ENCODE assay signal across 9 mouse cellular contexts in the genomic region with DNA sequence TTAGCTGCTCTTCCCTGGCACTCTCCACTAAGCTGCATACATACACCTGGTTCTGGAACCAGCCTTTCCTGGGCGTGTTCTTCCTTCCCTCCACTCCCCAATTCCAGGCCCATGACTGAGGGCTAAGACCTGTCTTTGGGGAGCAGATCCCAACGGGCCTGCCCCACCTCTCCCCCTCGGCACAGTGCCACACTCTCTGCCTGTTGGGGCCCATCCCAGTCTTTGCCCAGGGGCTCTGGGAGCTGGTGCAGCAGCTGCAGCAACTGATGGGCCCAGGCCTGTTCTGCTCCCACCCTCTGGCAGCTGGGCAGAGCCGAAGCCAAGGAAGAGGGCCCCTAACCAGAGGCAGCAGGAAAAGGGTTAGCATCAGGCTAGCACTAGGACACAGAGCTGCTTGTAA. TPM values are rescaled to one million over a fixed set of nuclear protein-coding genes. Genes with fewer than 3 reads are reported as not detected.
DNase-seq lines count a peak whose midpoint lies in the region; ATAC-seq and TF ChIP-seq lines count a peak whose summit lies in the region.
"Had no signal": no experiment of that assay in that cellular context is flagged by ENCODE, and none has a peak within 500 bp of the region (broad histone marks: within the 10 kb centered on the region; RNA-seq: fewer than 3 reads in every experiment).

No protein-coding gene starts in this region.

- DNase-seq in adrenal gland, postnatal 10 days, result peak; percentile 31
- DNase-seq in adrenal gland, postnatal 14 days, result no peak
- peak; percentile 38 for DNase-seq in heart, postnatal 4 days
- peak; percentile 60 to 68 for DNase-seq in urinary bladder, postnatal 36 days (ENCODE audit: low spot score in 2 of 2)
- no peak for DNase-seq in left cerebral cortex, postnatal 14 days (ENCODE audit: low spot score in 2 of 2)

- peaks cover 69% of the 10 kb centered on the region for H3K4me1 ChIP-seq in E14TG2a.4 (replicated peaks; ENCODE audit: low read depth, low read length)
- H3K4me1 ChIP-seq in liver, embryonic 15.5 days (replicated peaks), result peaks cover 76% of the 10 kb centered on the region

- no peaks in the 10 kb centered on the region for H3K9me3 ChIP-seq in E14TG2a.4 (ENCODE audit: low read length)
- no peaks in the 10 kb centered on the region for H3K9me3 ChIP-seq in liver, embryonic 15.5 days (replicated peaks)

- H3K4me3 ChIP-seq in E14TG2a.4 (replicated peaks; ENCODE audit: low read length), result peak overlapping the region; percentile 97
- peak overlapping the region; percentile 58 for H3K4me3 ChIP-seq in liver, embryonic 15.5 days (replicated peaks)

- no peak overlapping the region for H3K27ac ChIP-seq in liver, embryonic 15.5 days (replicated peaks)

- ATAC-seq in liver, embryonic 15.5 days (ENCODE audit: insufficient read depth), result no peak
- no peak for ATAC-seq in granulocyte monocyte progenitor cell, adult 5-6 weeks (replicated peaks; ENCODE audit: poor library complexity, severe bottlenecking)

- no peaks in the 10 kb centered on the region for H3K27me3 ChIP-seq in E14TG2a.4 (ENCODE audit: insufficient read depth, low read length)
- H3K27me3 ChIP-seq in liver, embryonic 15.5 days, result peaks cover 91% of the 10 kb centered on the region

- 34% methylated on average over 4 of the region's 4 CpGs for whole genome bisulfite sequencing in liver, embryonic 15.5 days (ENCODE audit: insufficient replicate concordance)

- peaks cover 61% of the 10 kb centered on the region for H3K36me3 ChIP-seq in E14TG2a.4 (ENCODE audit: insufficient read depth, low read length)
- peaks cover 6% of the 10 kb centered on the region for H3K36me3 ChIP-seq in liver, embryonic 15.5 days (replicated peaks)

- intact Hi-C loops in left cerebral cortex, postnatal 14 days (cut with DNase I), result loop anchor here (10.0 kb wide), 1 partner anchor 349 kb away; no protein-coding TSS in a partner anchor

- peak overlapping the region; percentile 18; the same call in 1 of the 2 replicates for H3K9ac ChIP-seq in liver, embryonic 15.5 days

- TF ChIP-seq CTCF in E14TG2a.4 (conservative IDR thresholded peaks at IDR 0.05; ENCODE audit: low read length), result no peak

- H3K4me2 ChIP-seq in liver, embryonic 15.5 days, result peak overlapping the region; percentile 68

RNA-seq across cellular contexts. Expression of a gene that starts 3.1 kb away (rescaled TPM):
- total RNA-seq in adrenal gland, postnatal 10 days (2021), result 10 to 100 TPM; 18.9 to 20.7 TPM
- 18.2 and 23.3 TPM in 2 replicates for total RNA-seq in adrenal gland, postnatal 14 days (2021)
- 10 to 100 TPM; 19.4 to 20.3 TPM for total RNA-seq in heart, postnatal 4 days (2021)
- polyA plus RNA-seq in liver, embryonic 15.5 days (2015; fragmentation: Nextera tagmentation; extraction: Ambion mirVana), result 5.6 TPM in 2 replicates
- 1 to 10 TPM; 2.7 to 3.1 TPM for total RNA-seq in left cerebral cortex, postnatal 14 days (2021)
- 0.77 and 1.0 TPM in 2 replicates for total RNA-seq in granulocyte monocyte progenitor cell, adult 5-6 weeks (2014; fragmentation: Nextera tagmentation)
- total RNA-seq in granulocyte monocyte progenitor cell, adult 5-6 weeks (2017), result 1.2 and 2.1 TPM in 2 replicates

RNA-seq across cellular contexts. Expression of a gene that starts 19.8 kb away (rescaled TPM):
- total RNA-seq in adrenal gland, postnatal 10 days (2021), result 10 to 100 TPM; 31.0 to 32.5 TPM
- 27.6 and 29.3 TPM in 2 replicates for total RNA-seq in adrenal gland, postnatal 14 days (2021)
- 10 to 100 TPM; 30.6 to 32.7 TPM for total RNA-seq in heart, postnatal 4 days (2021)
- 33.7 and 34.1 TPM in 2 replicates for polyA plus RNA-seq in liver, embryonic 15.5 days (2015; fragmentation: Nextera tagmentation; extraction: Ambion mirVana)
- total RNA-seq in left cerebral cortex, postnatal 14 days (2021), result 1 to 10 TPM; 2.4 to 4.9 TPM
- 70.3 and 79.6 TPM in 2 replicates for total RNA-seq in granulocyte monocyte progenitor cell, adult 5-6 weeks (2014; fragmentation: Nextera tagmentation)
- 85.8 and 93.8 TPM in 2 replicates for total RNA-seq in granulocyte monocyte progenitor cell, adult 5-6 weeks (2017)

RNA-seq across cellular contexts. Expression of a gene that starts 31.5 kb away (rescaled TPM):
- total RNA-seq in adrenal gland, postnatal 10 days (2021), result 1 to 10 TPM; 4.9 to 6.9 TPM
- 5.4 and 6.2 TPM in 2 replicates for total RNA-seq in adrenal gland, postnatal 14 days (2021)
- 1 to 10 TPM; 4.9 to 6.6 TPM for total RNA-seq in heart, postnatal 4 days (2021)
- polyA plus RNA-seq in liver, embryonic 15.5 days (2015; fragmentation: Nextera tagmentation; extraction: Ambion mirVana), result 1.9 and 2.9 TPM in 2 replicates
- total RNA-seq in left cerebral cortex, postnatal 14 days (2021), result 1 to 10 TPM; 4.4 to 7.4 TPM
- 5.8 and 9.9 TPM in 2 replicates for total RNA-seq in granulocyte monocyte progenitor cell, adult 5-6 weeks (2014; fragmentation: Nextera tagmentation)
- total RNA-seq in granulocyte monocyte progenitor cell, adult 5-6 weeks (2017), result 3.6 and 4.3 TPM in 2 replicates

RNA-seq across cellular contexts. Expression of a gene that starts 43.6 kb away (rescaled TPM):
- 100 to 1,000 TPM; 226 to 247 TPM for total RNA-seq in adrenal gland, postnatal 10 days (2021)
- 248 and 259 TPM in 2 replicates for total RNA-seq in adrenal gland, postnatal 14 days (2021)
- 100 to 1,000 TPM; 192 to 198 TPM for total RNA-seq in heart, postnatal 4 days (2021)
- polyA plus RNA-seq in liver, embryonic 15.5 days (2015; fragmentation: Nextera tagmentation; extraction: Ambion mirVana), result 204 and 211 TPM in 2 replicates
- 100 to 1,000 TPM; 185 to 188 TPM for total RNA-seq in left cerebral cortex, postnatal 14 days (2021)
- 237 and 287 TPM in 2 replicates for total RNA-seq in granulocyte monocyte progenitor cell, adult 5-6 weeks (2014; fragmentation: Nextera tagmentation)
- total RNA-seq in granulocyte monocyte progenitor cell, adult 5-6 weeks (2017), result 63.3 and 69.9 TPM in 2 replicates

RNA-seq across cellular contexts. Expression of a gene that starts 47.0 kb away (rescaled TPM):
- total RNA-seq in adrenal gland, postnatal 10 days (2021), result not detected
- not detected in 2 replicates for total RNA-seq in adrenal gland, postnatal 14 days (2021)
- not detected for total RNA-seq in heart, postnatal 4 days (2021)
- polyA plus RNA-seq in liver, embryonic 15.5 days (2015; fragmentation: Nextera tagmentation; extraction: Ambion mirVana), result not detected in 2 replicates
- under 1 TPM in 1 of 2 experiments, not detected in 1; 0.30 TPM for total RNA-seq in left cerebral cortex, postnatal 14 days (2021)
- total RNA-seq in granulocyte monocyte progenitor cell, adult 5-6 weeks (2014; fragmentation: Nextera tagmentation), result 0.09 TPM in 1 of 2 replicates, not detected in the other
- not detected in 2 replicates for total RNA-seq in granulocyte monocyte progenitor cell, adult 5-6 weeks (2017)
- polyA plus RNA-seq: small intestine, adult 2 months had no signal

Comparison
In these comparisons a context has a peak if more than half of its experiments do, and no peak if none do; other contexts are left out.
1. DNase-seq: peak in adrenal gland, postnatal 10 days (single experiment), heart, postnatal 4 days (single experiment) and urinary bladder, postnatal 36 days (2 of 2); none in adrenal gland, postnatal 14 days (single experiment) and left cerebral cortex, postnatal 14 days (0 of 2).